Mouse (Mus musculus) mouse embryonic stem cell (cell line): Measurements from ENCODE around the gene AU015836.
"Not testable (repeated sequence)": the region's sequence is repeated elsewhere in the genome, so short reads cannot be mapped to it uniquely, and the experiment has no call there.

Source experiments
- in situ Hi-C, 2 experiments: fragments of 300-500 bp; cut with MboI; formaldehyde crosslinking; loops; 1 replicate in 1 of 2; 3 replicates in 1 of 2; pipeline ENCODE4 v1.14.3; 2019 to 2020; ENCODE audit warnings: low sequenced_read_pairs in 2 of 2, low pct_unique_long_range_greater_than_20kb in 1 of 2, mixed read lengths in 1 of 2; ENCODE audit not compliant: unreplicated experiment in 1 of 2

AU015836 gene

GRCm38 (mm10) chrX:93968444-93968843, at the start of gene AU015836:
TSS of gene AU015836 (plus strand) at chrX:93968659.
- in situ Hi-C loops: no loop called here

GRCm38 (mm10) chrX:93919017-93919416, 49.4 kb upstream of the AU015836 start:
- in situ Hi-C loops: no loop called here

- in situ Hi-C loops: no loop called here
Observed at GRCm38 (mm10) chrX:93928379-93928778, 40.1 kb upstream of the AU015836 start.

GRCm38 (mm10) chrX:93928794-93929193, 39.7 kb upstream of the AU015836 start:
- in situ Hi-C loops: no loop called here

GRCm38 (mm10) chrX:93931694-93932093, 36.8 kb upstream of the AU015836 start:
- in situ Hi-C loops: no loop called here

GRCm38 (mm10) chrX:93956727-93957126, 11.7 kb upstream of the AU015836 start:
- in situ Hi-C loops: loop anchor here in 1 of 2 experiments (5.0 kb wide), 1 partner anchor 81 kb away; no protein-coding TSS in a partner anchor

GRCm38 (mm10) chrX:93958502-93958901, 10.0 kb upstream of the AU015836 start:
- in situ Hi-C loops: loop anchor here in 1 of 2 experiments (5.0 kb wide), 1 partner anchor 79 kb away; no protein-coding TSS in a partner anchor

- in situ Hi-C loops: no loop called here
Observed at GRCm38 (mm10) chrX:93980341-93980740, 11.9 kb downstream of the AU015836 start.

GRCm38 (mm10) chrX:93982193-93982592, 13.7 kb downstream of the AU015836 start:
- in situ Hi-C loops: no loop called here

GRCm38 (mm10) chrX:93985096-93985495, 16.6 kb downstream of the AU015836 start:
- in situ Hi-C loops: not testable (repeated sequence)

- in situ Hi-C loops: no loop called here
Observed at GRCm38 (mm10) chrX:94006991-94007390, 38.5 kb downstream of the AU015836 start.

GRCm38 (mm10) chrX:94009442-94009841, 41.0 kb downstream of the AU015836 start:
- in situ Hi-C loops: no loop called here

- in situ Hi-C loops: no loop called here
Observed at GRCm38 (mm10) chrX:94011656-94012173, 43.3 kb downstream of the AU015836 start.

- in situ Hi-C loops: no loop called here
Observed at GRCm38 (mm10) chrX:94012479-94013167, 44.2 kb downstream of the AU015836 start.

GRCm38 (mm10) chrX:94016891-94017290, 48.4 kb downstream of the AU015836 start:
- in situ Hi-C loops: no loop called here

GRCm38 (mm10) chrX:94022264-94022874, 53.9 kb downstream of the AU015836 start:
- in situ Hi-C loops: no loop called here
